Mouse (Mus musculus): Measurements from ENCODE around the gene Zfp882.
A peak's percentile ranks its signal among the peaks of the same experiment; 100 is the strongest.
"Not testable (repeated sequence)": the region's sequence is repeated elsewhere in the genome, so short reads cannot be mapped to it uniquely, and the experiment has no call there.

Gene Zfp882

DNA sequence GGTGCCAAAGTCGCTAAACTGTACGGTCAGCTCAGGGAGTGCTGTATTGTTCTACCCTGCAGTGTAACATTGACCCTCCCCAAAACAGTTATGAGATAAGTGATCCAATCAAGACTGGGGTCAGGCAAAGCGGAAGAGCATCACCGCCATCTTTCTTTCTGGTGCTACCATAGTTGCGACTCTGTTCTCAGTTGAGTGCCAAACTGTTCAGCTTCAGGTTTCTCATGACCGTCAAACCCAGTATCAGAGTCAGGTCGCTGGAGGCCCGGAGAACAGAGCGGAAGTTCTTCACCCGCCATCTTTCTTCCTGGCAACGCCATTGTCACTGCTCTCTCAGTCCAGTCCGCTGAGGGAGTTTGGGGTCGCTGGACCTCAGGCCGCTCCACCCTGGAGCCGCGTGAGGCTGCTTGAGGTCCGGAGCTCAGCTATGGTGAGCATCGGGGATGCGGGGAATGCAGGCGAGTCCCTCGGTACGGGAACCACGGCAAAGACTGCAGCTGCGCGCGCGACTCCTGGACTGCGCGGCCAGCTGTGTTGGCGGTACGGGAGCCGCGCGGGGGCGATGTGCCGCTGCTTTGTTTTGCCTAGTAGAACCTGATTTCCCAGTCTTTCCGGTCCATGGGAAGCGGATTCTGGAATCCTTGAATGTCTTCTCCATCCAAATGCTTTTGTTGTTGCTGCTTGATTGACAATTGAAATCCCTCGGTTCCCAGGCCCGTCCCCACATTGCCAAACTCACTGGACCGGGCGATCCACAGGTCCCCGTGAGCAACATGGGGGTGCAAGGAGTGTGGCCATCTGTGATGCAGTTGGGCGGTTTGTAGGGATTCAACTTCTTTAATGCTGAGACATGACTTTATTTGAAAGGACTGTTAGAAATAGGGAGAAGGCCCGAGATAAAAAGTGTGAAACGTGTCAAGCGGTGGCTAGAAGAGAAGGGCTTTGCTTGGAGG is at the start of gene Zfp882, which contains the start of gene Zfp617:
Gene Zfp882, plus strand, starts transcription at position 300 of the 953 bp plus-strand sequence.
Gene Zfp617, plus strand, starts transcription at position 327 of the 953 bp plus-strand sequence.
- DNase-seq: peak; percentile 90

DNA sequence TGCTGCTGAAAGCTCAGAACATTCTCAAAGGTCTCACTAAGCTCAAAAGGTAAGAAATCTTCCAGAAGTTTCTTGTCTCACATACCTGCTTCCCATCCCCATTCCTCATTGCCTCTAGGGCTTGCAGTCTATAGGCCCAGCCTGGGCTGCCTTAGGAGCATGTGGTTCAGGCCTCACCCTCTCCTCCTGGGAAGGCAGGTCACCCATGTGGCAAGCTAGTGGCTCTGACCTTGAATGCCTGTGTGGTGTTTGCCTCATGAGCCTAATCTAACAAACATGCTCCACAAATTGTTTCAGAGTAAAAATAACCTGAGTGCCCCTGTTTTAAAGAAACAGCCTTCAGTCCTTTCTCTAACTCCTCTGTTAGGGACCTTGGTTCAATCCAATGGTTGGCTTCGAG is 46.9 kb upstream of the Zfp882 start:
- DNase-seq: not testable (repeated sequence)

DNA sequence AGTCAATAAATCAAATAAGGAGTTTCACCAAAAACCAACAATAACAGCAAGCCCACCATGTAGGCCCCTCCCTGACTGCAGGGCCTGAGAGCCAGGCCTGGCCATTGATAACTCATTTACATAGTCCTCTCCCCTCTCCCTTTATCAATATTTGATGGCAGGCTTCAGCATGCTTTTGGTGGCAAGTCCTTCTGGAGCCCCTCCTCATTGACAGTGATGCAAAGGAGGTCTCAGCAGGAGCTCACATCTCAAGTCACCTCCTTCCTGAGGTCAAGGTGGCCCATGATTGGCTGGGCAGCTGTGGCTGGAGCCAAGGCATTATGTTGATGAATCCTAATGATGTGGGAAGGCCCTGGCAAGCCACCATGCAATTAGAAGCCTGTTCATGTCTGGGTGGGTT is 46.4 kb upstream of the Zfp882 start:
- not testable (repeated sequence) for DNase-seq

DNA sequence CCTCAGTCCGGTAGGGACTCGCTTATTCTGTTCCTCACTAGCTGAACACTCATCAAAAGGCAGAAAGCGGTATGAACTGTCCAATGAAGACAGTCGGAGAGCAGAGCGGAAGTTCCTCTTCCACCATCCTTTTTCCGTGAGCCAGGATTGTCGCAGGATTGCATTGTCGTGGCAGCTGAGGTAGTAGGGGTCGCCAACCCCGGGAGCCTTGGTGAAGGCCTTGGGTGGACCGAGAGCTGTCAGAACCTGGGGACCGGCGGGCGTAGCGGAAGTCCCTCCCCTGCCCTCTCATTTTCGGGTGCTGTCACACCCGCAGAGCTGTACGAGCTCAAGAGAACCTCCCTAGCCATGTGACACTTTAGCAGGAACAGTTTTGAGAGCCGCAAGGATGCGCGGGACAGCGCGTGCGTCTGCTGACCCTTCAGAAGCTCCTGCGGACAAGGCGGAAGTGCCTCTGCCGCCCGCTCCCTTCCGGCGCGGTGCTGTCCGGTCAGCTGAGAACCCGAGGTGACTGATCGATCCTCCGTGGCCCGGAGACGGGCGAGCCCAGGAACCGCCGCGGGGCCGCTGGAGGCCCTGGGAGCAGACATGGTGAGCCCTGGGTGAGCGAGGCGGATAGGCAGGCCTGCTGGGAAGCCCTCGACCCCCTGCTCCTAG is 26.7 kb upstream of the Zfp882 start, which contains the start of gene Zfp709:
Gene Zfp709, plus strand, starts transcription at position 402 of the 657 bp plus-strand sequence.
- DNase-seq: peak; percentile 64

DNA sequence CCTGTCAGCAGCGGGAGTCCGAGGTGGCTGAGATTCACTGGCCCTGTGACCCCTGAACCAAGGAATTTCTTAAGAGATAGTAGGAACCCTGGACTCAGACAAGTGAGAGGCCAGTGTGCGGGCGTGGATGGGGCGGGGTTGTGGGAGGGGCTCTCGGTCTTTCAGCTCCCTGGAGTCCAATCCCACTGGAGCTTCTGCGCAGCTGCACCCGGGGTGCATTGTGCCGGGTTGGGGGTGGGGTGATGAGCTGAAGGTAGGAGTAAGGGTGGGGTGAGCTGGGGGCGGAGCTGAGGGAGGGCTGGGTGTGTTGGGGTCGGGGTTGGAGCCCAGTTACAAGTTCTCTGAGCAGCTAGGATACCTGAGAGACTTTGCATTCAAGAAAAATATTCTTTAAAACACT is 7.7 kb upstream of the Zfp882 start:
- not testable (repeated sequence) for DNase-seq

DNA sequence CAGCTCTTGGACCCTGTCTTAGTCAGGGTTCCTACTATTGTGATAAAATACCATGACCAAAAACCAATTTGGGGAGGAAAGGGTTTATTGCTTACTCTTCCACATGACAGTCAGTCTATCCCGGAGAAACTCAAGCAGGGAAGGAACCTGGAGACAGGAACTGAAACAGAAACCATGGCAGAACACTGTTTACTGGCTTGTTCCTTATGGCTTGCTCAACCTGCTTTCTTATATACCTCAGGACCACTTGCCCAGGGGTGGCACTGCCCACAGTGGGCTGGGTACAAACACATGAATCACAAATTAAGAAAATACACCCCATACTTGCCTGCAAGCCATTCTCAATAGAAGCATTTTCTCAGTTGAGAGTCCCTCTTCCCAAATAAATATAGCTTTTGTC is 5.3 kb upstream of the Zfp882 start:
- DNase-seq: not testable (repeated sequence)

DNA sequence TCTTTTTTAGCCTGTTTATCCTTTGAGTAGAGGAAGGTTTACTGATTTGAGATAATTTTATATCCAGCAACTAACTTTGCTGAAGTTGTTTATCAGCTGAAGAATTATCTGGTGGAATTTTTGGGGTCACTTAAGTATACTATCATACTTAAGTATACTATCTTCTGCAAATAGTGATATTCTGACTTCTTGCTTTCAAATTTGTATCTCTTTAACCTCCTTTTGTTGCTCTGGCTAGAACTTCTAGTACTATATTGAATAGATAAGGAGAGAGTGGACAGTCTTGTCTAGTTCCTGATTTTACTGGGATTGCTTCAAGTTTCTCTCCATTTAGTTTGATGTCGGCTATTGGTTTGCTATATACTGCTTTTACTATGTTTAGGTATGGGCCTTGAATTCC is 1.6 kb upstream of the Zfp882 start:
- no peak for DNase-seq

DNA sequence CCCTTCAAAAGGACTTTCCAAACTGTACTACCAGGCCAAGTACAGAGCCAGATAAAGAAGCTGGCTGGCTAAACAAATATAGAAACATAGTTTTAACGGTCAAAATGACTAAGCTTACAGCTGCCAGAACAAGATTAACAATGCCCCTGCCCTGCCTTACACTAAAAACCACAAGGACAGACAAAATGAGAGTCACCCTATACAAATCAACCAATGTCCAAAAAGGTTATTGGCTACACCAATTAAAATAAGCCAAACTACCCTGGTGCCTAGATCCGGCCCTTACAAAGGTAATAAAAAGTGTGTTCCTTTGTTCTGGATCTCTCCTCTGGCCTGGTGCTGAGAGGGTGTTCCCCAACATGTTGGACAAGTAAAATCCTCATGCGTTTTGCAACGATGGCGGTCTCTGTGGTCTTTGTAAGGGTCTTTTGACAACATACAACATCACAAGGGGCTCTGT is 580 bp upstream of the Zfp882 start:
- no peak for DNase-seq

DNA sequence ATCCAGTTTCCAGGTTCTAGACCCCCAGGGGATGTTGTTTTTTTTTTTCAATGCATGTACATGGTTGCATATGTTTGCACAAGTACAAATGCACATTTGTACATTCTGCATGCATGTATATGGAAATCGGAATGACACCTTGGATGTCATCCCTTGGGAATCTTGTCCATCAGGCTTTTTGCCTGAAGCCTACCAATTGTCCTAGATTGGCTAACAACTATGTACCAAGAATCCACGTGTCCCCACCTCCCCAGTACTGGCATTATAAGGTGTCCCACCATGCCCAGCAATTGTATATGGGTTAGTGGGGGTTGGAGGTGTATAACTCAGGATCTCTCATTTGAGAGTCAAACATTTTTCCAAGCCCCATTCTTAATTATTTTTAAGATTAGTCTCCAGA is 3.9 kb downstream of the Zfp882 start:
- DNase-seq: no peak

DNA sequence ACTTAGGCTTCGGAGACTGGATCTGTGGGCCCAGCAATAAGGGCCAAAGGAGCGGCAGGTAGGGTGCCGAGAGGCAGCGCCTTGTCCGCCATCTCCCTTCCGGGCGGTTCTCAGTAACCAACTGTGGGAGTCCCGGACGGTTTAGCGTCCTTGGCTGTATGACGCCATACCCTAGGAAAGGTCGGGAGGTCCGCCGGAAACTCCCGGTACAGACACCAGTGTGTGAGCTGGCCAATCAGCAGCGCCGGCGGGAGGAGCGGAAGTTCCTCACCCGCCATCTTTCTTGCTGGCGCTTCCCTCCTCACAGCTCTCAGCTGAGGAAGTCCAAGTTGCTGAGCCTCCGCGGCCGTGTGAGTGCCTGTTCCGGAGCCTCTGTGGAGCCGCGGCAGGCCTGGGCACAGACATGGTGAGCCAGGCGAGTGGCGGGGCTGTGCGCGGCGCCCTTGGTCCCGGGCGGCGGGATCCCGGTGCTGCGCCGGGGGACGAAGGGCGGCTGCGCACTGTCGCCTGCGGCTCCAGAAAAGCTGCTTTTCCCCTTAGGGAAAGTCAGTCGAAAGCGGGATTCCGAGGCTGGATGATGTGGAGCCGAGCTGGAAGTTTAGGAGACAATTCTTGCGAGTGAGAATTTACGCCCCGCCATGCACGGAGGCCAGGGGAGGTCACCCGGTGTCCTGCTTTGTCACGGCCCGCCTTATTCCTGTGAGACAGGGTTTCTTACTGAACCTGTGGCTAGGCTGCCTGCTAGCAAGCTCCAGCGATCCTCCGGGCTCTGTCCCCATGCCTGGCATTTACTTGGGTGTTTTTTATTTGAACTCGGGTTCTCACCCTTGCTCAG is 14.4 kb downstream of the Zfp882 start:
- peak; percentile 93 for DNase-seq

DNA sequence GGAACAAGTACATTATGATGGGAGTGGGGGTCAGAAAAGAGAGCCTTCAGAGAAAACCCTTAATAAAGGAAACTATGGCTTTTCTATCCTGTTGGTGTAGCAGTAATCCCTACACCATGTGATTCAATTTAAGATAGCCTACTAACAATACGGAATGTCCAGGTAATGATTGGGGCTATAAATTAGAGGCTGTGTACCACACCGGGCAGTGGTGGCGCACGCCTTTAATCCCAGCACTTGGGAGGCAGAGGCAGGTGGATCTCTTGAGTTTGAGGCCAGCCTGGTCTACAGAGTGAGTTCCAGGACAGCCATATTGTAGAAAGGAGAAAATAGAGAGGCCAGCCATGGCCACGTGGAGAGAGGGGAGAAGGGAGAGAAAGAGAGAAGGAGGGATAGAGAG is 17.4 kb downstream of the Zfp882 start:
- no peak for DNase-seq

DNA sequence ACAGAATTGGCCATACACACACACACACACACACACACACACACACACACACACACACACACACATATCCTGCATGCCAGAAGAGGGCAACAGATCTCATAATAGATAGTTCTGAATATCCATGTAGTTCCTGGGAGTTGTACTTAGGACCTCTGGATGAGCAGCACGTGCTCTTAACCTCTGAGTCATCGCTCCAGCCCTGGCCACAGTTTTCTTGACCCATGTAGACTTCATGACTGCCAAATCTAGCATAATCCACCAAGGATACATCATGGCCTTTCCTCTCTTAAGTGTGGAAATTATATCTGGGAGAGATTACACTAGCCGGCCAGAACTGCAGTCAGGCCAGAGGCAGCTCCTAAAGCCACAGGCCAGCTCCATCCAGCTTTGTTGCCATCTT is 18.1 kb downstream of the Zfp882 start:
- DNase-seq: no peak

DNA sequence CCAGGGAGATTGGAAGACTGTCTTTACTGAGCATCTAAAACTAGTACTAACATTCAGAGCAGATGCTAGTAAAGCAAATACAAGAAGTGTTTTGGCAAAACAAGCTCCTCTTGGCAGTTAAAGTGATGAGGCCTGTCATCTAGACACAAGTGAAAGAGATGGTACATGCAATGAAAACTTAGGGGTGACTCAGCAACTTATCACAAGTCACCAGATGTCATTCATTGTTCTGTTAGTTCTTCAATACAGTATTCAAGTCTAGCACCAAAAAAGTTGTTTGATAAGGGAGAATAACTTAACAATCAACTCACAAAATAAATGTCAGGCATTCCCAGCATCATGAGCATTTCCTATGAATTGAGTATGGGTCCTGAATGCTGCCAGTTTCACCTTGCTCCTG is 19.4 kb downstream of the Zfp882 start:
- no peak for DNase-seq

DNA sequence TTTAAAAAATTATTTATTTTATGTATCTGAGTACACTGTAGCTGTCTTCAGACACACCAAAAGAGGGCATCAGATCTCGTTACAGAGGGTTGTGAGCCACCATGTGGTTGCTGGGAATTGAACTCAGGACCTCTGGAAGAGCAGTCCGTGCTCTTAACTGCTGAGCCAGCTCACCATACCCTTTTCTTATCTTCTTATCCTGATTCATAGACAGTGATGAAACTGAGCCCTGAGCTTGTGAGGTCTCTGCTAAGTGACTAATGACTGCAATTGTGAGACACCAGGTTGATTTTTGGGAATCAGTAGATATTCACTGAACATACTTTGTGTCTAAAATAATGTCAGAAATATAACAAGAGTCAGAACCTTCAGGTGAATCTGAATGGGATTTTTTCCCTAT is 29.6 kb downstream of the Zfp882 start:
- DNase-seq: not testable (repeated sequence)

DNA sequence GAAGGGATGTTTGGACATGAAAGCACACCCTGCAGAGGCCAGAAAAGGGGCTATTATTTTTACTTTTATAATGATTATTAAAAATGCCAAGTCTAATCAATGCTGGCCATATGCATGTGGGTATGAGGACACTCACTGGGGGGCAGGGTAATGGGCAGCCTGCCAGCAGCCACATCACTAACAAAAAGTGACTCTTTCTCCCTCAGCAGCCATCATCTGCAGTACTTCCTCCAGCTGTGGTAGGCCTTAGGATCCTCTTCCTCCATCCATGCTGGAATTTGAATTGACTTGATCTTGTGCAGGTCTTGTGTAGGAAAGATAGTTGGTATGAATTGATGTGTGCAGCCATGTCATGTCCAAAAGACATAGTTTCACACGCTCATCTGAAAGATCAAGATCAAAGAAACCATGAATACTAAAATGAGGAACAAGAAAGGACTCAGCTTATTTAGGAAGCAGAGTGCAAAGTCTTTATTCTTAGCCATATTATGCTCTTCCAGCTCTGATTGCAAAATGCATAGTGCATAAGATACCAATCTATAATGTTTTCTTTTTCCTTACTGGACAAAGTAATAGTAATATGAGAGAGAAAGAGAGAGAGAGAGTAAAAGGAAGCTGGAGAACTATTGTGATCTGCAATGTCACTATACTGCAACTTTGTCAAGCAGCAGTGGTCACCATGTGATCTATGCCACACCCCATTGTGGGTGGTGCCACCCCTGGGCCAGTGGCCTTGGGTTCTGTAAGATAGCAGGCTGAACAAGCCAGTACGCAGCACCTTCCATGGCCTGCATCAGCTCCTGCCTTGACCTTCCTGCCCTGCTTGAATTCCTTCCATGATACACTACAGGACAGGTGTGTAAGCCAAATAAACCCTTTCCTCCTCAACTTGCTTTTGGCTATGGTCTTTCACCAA is 32.1 kb downstream of the Zfp882 start:
- DNase-seq: no peak

DNA sequence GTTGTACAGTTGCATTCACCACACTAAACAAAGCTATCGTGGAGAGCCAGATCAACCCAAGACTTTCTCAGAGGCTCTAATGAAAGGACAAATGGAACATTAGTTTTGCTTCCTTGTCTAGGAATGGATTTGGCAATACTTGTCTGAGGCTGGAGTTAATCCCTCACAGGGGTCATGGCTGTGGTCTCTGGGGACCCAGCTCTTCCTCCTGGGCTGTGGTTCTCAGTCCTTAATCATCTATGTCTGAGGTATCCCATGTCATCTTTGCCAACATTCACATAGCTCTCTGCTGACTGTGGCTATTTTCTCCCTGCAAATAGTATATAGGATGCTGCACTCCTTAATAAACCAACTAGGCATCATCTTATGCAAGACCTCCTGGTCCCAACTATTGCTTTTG is 33.4 kb downstream of the Zfp882 start:
- DNase-seq: no peak

DNA sequence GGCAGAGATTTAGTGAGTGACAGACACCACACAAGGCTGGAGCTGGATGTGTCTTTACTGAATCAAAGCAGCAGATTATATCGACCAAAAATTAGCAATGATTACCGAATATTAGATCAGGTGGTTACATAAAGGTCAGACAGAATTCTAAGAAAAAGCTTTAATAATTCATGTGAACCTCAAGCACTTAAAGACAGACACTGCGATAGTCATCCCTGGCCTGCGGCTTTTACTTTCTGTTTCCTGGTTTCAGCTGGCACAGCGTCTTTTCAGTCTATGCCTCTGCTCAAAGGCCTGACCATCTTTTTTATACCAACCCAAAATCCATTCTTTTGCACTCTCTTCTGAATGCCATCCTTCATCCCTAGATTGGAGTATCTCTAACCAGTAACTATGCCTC is 40.2 kb downstream of the Zfp882 start:
- no peak for DNase-seq

DNA sequence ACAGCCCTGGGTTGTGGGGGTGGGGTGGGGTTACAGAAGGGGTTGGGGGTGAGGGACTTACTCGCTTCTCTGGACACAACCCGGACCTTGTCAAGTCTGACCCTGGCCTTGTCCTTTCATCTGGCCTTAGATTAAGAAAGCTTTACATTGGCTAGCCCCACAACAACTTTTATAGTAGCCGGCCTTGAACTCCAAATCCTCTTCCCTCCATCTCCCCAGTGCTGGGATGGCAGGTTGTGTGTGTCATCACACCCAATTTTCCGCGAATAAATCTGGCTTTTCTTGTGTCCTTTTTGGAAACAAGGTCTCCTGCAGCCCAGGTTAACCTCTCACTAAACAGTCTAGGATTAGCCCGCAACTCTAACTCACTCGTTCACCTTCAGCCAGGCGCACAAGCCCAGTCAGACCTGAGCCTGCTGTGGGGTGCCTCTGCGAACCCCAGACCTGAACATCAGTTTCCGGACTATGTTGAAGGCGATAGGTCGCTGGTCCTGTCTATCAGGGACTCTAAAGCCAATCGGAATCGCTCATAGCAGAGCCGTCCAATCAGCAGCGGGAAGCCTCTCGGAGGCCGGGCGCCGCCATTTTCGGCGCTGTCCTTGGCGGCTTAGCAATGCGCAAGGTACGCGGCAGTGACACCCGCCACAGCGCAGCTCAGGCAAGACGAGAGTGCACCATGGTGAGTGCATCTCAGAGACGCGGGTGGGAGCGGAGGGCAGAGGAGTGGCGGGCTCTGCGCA is 42.2 kb downstream of the Zfp882 start, which contains the start of gene Zfp961:
Gene Zfp961, plus strand, starts transcription at position 557 of the 740 bp plus-strand sequence.
- DNase-seq: peak; percentile 99

DNA sequence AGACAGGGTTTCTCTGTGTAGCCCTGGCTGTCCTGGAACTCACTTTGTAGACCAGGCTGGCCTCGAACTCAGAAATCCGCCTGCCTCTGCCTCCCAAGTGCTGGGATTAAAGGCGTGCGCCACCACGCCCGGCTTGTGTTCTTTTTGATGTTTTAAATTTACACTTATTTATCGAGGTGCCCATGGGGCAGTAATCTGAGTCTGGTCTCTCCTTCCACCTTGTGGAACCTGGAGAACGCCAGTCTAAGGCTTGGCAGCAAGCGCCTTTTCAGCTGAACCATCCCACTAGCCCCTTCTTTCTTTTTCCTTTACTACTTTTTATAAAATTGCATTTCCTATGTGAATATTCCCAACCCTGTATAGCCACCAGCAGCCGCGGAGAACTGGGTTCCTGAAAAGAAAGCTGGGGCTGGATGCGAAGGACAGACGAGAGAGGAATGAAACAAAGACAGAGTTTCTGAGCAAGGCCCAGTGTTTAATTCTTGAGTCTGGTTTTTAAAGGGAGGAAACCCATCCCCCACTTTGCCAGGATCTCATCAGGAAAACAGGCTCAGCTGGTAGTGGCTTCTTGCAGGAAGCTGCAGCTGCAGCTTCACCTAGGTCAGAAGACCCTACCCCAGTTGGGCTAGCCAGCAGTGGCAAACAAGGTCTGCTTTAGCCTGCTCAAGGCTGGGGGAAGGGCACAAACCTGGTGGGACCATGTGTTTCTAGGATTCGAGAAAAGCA is 43.2 kb downstream of the Zfp882 start:
- DNase-seq: peak; percentile 29

DNA sequence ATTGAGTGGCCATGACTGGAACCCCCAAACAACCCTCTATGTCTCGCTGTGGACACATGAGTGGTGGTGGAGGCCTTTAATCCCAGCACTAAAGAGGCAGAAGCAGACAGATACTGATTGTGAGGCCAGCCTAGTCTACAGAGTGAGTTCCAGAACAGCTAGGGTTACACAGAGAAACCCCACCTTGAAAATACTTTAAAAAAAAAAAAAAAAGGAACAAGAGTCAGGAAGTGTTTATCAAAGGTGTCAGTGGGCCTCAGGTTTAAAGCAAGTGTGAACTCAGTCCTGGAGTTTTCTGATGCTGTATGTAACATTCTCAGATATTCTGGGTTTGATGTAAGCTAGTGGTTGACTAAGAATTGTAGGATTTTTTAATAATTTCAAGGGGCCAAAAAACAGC is 44.1 kb downstream of the Zfp882 start:
- DNase-seq: no peak

Measured in thymus, postnatal 25 days (tissue).